Mouse (Mus musculus) embryonic facial prominence, embryonic 11.5 days (tissue): ENCODE measurements around the gene Syce1. TPM values are rescaled to one million over a fixed set of nuclear protein-coding genes. Genes with fewer than 3 reads are reported as not detected.
"Not testable (repeated sequence)": the region's sequence is repeated elsewhere in the genome, so short reads cannot be mapped to it uniquely, and the experiment has no call there.

Source experiments
- ATAC-seq: fragments of 200-750 bp; cut with Nextera tagmentation; replicated peaks from 2 replicates; pipeline ENCODE4 v1.8.0; 2017; ENCODE audit warnings: low read depth; ENCODE audit not compliant: insufficient number of reproducible peaks, low FRiP score, low TSS enrichment
- DNase-seq: peaks from one replicate; pipeline ENCODE4 v3.0.0-alpha.2; 2015; ENCODE audit warnings: low spot score
- H3K27ac ChIP-seq: fragments of 300-500 bp; sonication (generic); replicated peaks from 2 replicates; pipeline ENCODE4 v1.5.1; 2014; ENCODE audit warnings: mild to moderate bottlenecking, low read depth, low read length, control low read depth
- H3K27me3 ChIP-seq: fragments of 300-500 bp; sonication (generic); 2 replicates; pipeline ENCODE4 v1.6.1; 2014; ENCODE audit warnings: mild to moderate bottlenecking, low read length, moderate library complexity, mixed read lengths; ENCODE audit not compliant: control insufficient read depth, insufficient read depth
- H3K36me3 ChIP-seq: fragments of 300-500 bp; sonication (generic); replicated peaks from 2 replicates; pipeline ENCODE4 v1.6.1; 2014; ENCODE audit warnings: low read depth, mild to moderate bottlenecking, low read length, moderate library complexity, mixed read lengths; ENCODE audit not compliant: control insufficient read depth, insufficient read depth
- H3K4me1 ChIP-seq: fragments of 300-500 bp; sonication (generic); 2 replicates; pipeline ENCODE4 v1.6.1; 2014; ENCODE audit warnings: low read length, mixed read lengths; ENCODE audit not compliant: control insufficient read depth, insufficient read depth
- H3K4me2 ChIP-seq: fragments of 300-500 bp; sonication (generic); 2 replicates; pipeline ENCODE4 v1.6.1; 2014; ENCODE audit warnings: low read depth, mild to moderate bottlenecking, control low read depth, low read length, moderate library complexity
- H3K4me3 ChIP-seq: fragments of 300-500 bp; sonication (generic); 2 replicates; pipeline ENCODE4 v1.5.1; 2014; ENCODE audit warnings: low read depth, low read length, control low read depth
- H3K9ac ChIP-seq: fragments of 300-500 bp; sonication (generic); replicated peaks from 2 replicates; pipeline ENCODE4 v1.6.1; 2014; ENCODE audit warnings: mild to moderate bottlenecking, control low read depth, low read length
- H3K9me3 ChIP-seq: fragments of 300-500 bp; sonication (generic); replicated peaks from 2 replicates; pipeline ENCODE4 v1.6.1; 2016; ENCODE audit warnings: mild to moderate bottlenecking, low read length, inconsistent platforms, mixed read lengths; ENCODE audit not compliant: control insufficient read depth
- WGBS: fragments of 180-500 bp; shearing (Covaris S2); extraction: QIAGEN DNeasy Blood & Tissue Kit; methylation state at CpG from one replicate; pipeline ENCODE4 v1.1.7; 2014; 5-methylcytosine and 5-hydroxymethylcytosine counted together
- polyA plus RNA-seq: library from polyadenylated mRNA; unstranded; fragments of >200 nt; fragmentation: Nextera tagmentation; extraction: Ambion mirVana; gene quantifications from 2 replicates; pipeline ENCODE4 v1.2.1, GENCODE M21; 2014

Gene Syce1
- polyA plus RNA-seq, 1 experiment from 2014 or later, result 0.14 TPM

- H3K27ac ChIP-seq, result no peak overlapping the region
- 75% methylated on average over 6 of the region's 6 CpGs for WGBS
- H3K36me3 ChIP-seq, result no peaks in the 10 kb centered on the region
- H3K27me3 ChIP-seq, result no peaks in the 10 kb centered on the region
- H3K9ac ChIP-seq, result no peak overlapping the region
- ATAC-seq, result no peak
- no peak overlapping the region for H3K4me3 ChIP-seq
- no peaks in the 10 kb centered on the region for H3K4me1 ChIP-seq
- H3K4me2 ChIP-seq, result no peak overlapping the region
- no peak for DNase-seq
- no peaks in the 10 kb centered on the region for H3K9me3 ChIP-seq
Measured at GRCm38 (mm10) chr7:140802629-140803028, 15.0 kb upstream of the Syce1 start.

- DNase-seq, result no peak
- H3K27ac ChIP-seq, result no peak overlapping the region
Measured at GRCm38 (mm10) chr7:140798212-140798611, 10.6 kb upstream of the Syce1 start.

GRCm38 (mm10) chr7:140797619-140798018 lies 10.0 kb upstream of the Syce1 start:
- H3K27ac ChIP-seq, result no peak overlapping the region
- H3K4me1 ChIP-seq, result no peaks in the 10 kb centered on the region
- no peaks in the 10 kb centered on the region for H3K9me3 ChIP-seq
- H3K4me2 ChIP-seq, result no peak overlapping the region
- H3K27me3 ChIP-seq, result no peaks in the 10 kb centered on the region
- H3K36me3 ChIP-seq, result no peaks in the 10 kb centered on the region
- no peak for ATAC-seq
- no peak for DNase-seq
- no peak overlapping the region for H3K9ac ChIP-seq
- no peak overlapping the region for H3K4me3 ChIP-seq
- 79% methylated on average over 3 of the region's 3 CpGs for WGBS

More at GRCm38 (mm10) chr7:140798212-140798611, 10.6 kb upstream of the Syce1 start:
- H3K9me3 ChIP-seq, result no peaks in the 10 kb centered on the region
- WGBS, result 66% methylated on average over 2 of the region's 2 CpGs
- H3K36me3 ChIP-seq, result no peaks in the 10 kb centered on the region
- no peak overlapping the region for H3K9ac ChIP-seq
- H3K27me3 ChIP-seq, result no peaks in the 10 kb centered on the region
- no peak for ATAC-seq
- H3K4me1 ChIP-seq, result no peaks in the 10 kb centered on the region
- H3K4me3 ChIP-seq, result no peak overlapping the region
- H3K4me2 ChIP-seq, result no peak overlapping the region

GRCm38 (mm10) chr7:140793541-140793940 lies 5.9 kb upstream of the Syce1 start:
- H3K9ac ChIP-seq, result no peak overlapping the region
- H3K27me3 ChIP-seq, result no peaks in the 10 kb centered on the region
- no peak for ATAC-seq
- no peaks in the 10 kb centered on the region for H3K4me1 ChIP-seq
- 76% methylated on average over 4 of the region's 4 CpGs for WGBS
- no peaks in the 10 kb centered on the region for H3K9me3 ChIP-seq
- H3K4me3 ChIP-seq, result no peak overlapping the region
- no peak for DNase-seq
- no peak overlapping the region for H3K4me2 ChIP-seq
- H3K27ac ChIP-seq, result no peak overlapping the region
- H3K36me3 ChIP-seq, result no peaks in the 10 kb centered on the region

DNA sequence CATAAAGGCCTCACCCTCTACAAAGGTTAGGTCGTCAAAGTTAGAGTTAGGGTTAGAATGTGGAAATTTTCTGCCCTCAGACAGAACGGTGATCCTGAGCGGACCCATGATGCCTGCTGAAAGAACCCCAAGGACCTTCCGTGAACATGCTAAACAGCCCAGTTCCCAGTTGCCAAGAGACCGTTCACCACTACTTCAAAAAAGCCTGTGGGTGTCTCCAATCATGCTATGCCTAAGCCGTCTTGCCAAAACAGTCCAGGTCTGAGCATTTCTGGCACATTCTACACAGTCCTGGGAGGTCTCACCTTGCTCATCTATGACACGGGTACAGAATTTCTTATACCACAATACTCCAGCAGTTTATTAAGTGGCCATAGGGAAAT lies 392 bp upstream of the Syce1 start:
- no peak overlapping the region for H3K27ac ChIP-seq
- H3K9me3 ChIP-seq, result no peaks in the 10 kb centered on the region
- 89% methylated on average over 7 of the region's 7 CpGs for WGBS
- H3K9ac ChIP-seq, result no peak overlapping the region
- H3K4me2 ChIP-seq, result no peak overlapping the region
- no peaks in the 10 kb centered on the region for H3K4me1 ChIP-seq
- H3K4me3 ChIP-seq, result no peak overlapping the region
- no peak for DNase-seq
- no peaks in the 10 kb centered on the region for H3K27me3 ChIP-seq
- H3K36me3 ChIP-seq, result no peaks in the 10 kb centered on the region
- no peak for ATAC-seq

DNA sequence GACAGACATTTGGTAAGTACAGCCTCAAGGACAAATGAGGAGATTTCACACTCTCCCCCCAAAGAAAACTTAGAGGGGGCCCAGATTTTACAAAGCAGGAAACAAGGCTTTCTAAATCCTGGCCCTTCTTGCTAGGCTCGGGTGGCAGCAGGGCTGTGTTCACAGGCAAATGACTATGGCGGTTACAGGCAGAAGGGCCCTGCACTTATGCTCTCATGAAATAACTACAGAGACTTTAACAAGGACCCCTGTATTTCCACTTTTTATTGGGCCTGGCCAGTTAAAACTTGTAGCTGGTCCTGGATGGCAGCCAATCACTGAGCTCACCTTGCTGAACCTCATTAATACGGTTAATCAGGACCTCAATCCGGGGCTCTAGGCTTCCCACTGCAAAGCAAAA lies 7.1 kb downstream of the Syce1 start:
- Histone ChIP-seq H3K4me2 (no peak overlapping the region), H3K9ac (no peak overlapping the region), H3K4me1 (no peaks in the 10 kb centered on the region), H3K9me3 (no peaks in the 10 kb centered on the region), H3K36me3 (no peaks in the 10 kb centered on the region), H3K4me3 (no peak overlapping the region), H3K27ac (no peak overlapping the region), H3K27me3 (no peaks in the 10 kb centered on the region)
- DNase-seq (no peak), ATAC-seq (no peak)
- WGBS, result 88% methylated on average over 4 of the region's 4 CpGs

DNA sequence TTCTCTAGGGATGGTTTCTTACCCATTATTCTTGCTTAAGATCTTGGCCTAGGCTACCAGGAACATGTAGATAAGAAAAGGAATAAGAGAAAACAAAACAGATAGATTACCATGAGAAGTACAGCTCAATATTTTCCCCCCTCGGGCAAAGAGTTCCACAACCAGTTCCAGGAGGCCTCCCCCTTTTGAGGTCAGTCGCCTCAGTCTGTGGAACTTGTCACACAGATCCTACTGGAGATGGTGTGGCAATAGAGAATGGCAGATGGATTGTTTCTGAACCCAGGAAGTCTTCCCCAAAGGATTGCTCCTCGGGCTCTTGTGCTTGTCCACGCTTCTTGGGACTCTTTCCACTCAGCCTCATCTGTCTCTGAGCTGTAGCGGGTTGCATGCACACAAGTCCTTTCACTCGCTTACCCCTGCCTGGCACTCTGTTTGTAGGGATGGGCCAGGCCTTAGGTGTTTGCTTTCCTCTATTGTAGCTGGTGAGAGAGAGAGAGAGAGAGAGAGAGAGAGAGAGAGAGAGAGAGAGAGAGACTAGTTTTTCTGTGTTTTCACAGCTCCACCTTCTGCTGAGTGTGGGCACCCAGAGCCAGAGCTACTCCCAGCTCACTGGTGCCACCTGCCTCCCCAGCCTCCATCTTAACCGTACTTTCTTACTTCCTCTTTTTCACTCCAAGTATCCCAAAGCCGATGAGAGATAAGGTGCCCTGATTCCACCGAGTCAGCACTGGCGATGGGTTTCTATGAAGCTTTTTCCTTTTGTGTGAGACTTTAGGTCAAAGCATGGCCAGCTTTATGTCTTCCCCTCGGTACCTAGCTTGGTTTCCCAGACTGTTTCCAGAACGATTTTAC lies 21.5 kb downstream of the Syce1 start:
- H3K4me3 ChIP-seq, result no peak overlapping the region
- H3K27me3 ChIP-seq, result no peaks in the 10 kb centered on the region
- H3K9me3 ChIP-seq, result no peaks in the 10 kb centered on the region
- H3K9ac ChIP-seq, result no peak overlapping the region
- no peaks in the 10 kb centered on the region for H3K36me3 ChIP-seq
- ATAC-seq (no peak), DNase-seq (no peak)
- no peak overlapping the region for H3K4me2 ChIP-seq
- H3K27ac ChIP-seq, result no peak overlapping the region
- 76% methylated on average over 12 of the region's 12 CpGs for WGBS
- H3K4me1 ChIP-seq, result no peaks in the 10 kb centered on the region

DNA sequence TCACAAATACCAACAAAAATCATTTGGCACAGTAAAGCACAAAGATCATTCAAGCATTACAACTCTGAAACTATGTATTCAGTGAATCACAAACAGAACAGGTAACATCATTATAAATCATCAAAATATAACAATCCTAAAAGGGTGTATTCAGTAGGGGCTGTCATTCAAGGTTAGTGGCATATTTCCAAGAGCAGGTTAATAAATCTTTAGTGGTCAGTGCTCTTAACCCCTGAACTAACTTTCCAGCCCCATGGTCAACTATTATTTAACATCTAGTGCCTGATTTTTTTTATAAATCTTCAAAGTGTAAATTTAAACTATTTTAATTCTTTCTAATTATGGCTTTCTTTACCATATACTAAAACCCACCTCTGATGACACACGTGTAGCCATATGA lies 22.3 kb downstream of the Syce1 start:
- not testable (repeated sequence) for H3K36me3 ChIP-seq, H3K27ac ChIP-seq, DNase-seq, H3K4me2 ChIP-seq, H3K27me3 ChIP-seq, H3K4me3 ChIP-seq, H3K9me3 ChIP-seq, H3K4me1 ChIP-seq, ATAC-seq, H3K9ac ChIP-seq
- WGBS, result 61% methylated on average over 1 of the region's 1 CpGs
